8 mouse cellular contexts compared by ENCODE assay signal in the genomic region with DNA sequence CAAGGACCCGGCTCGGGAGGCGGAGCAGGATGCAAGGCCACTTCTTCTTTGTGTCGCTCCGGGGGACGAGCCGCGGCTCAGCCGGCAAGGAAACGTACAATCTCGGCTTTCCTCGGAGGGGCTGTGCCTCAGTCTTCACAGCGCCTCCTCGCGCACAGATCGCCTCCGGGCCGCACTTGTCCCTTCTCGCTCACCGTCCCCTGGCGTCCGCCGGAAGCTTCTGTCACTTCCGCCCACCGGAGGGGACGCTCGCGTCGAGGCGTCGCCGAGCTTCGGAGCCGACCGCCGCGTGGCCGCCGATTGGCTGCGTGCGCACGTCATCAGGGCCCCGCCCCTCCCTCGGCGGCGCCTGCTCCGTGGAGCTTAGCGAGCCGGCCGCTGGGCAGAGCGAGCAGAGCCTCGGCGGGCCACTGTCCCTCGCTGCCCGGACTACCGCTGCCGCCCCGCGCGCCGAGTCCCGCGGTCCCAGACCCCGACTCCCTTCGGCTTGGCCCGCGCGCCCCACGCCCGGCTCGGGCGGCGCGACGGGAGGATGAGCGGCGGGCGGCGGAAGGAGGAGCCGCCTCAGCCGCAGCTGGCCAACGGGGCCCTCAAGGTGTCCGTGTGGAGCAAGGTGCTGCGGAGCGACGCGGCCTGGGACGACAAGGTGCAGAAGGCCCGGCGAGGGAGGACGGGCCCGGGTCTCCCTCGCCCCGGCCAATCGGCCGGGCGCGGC. TPM values are rescaled to one million over a fixed set of nuclear protein-coding genes. Genes with fewer than 3 reads are reported as not detected.
DNase-seq lines count a peak whose midpoint lies in the region; ATAC-seq lines count a peak whose summit lies in the region.

Gene Rab5if, plus strand, starts transcription at position 357 of the 715 bp plus-strand sequence.

- peaks cover 19% of the 10 kb centered on the region for H3K4me1 ChIP-seq in hindbrain, embryonic 16.5 days (ENCODE audit: control insufficient read depth, insufficient read depth, low read depth, low read length)

- peak within 1 kb of the TSS; percentile 90 for H3K9ac ChIP-seq in hindbrain, embryonic 16.5 days (ENCODE audit: low read depth, low read length)

- H3K9me3 ChIP-seq in hindbrain, embryonic 16.5 days (ENCODE audit: control insufficient read depth, low read length), result no peaks in the 10 kb centered on the region

- peak within 1 kb of the TSS; percentile 85 for H3K4me3 ChIP-seq in hindbrain, embryonic 16.5 days (ENCODE audit: low read length)
- H3K4me3 ChIP-seq in macrophage (ENCODE audit: inconsistent target), result peak within 1 kb of the TSS; percentile 95

- H3K4me2 ChIP-seq in hindbrain, embryonic 16.5 days (ENCODE audit: low read length), result peak within 1 kb of the TSS; percentile 96

- H3K36me3 ChIP-seq in hindbrain, embryonic 16.5 days (ENCODE audit: control insufficient read depth, insufficient read depth, low read length), result peaks cover 9% of the 10 kb centered on the region
- peaks cover 35% of the 10 kb centered on the region for H3K36me3 ChIP-seq in macrophage (ENCODE audit: inconsistent target)

- ATAC-seq in hindbrain, embryonic 16.5 days, result peak; percentile 97

- no peaks in the 10 kb centered on the region for H3K27me3 ChIP-seq in hindbrain, embryonic 16.5 days (replicated peaks; ENCODE audit: control insufficient read depth, insufficient read depth, low read length)

- WGBS in hindbrain, embryonic 16.5 days, result under 1% methylated on average over 89 of the region's 98 CpGs
- WGBS in macrophage (ENCODE audit: missing documents), result under 1% methylated on average over 93 of the region's 98 CpGs

- DNase-seq in T-cell, adult 2 months (ENCODE audit: low spot score), result peak; percentile 98
- peak; percentile 97 to 99 for DNase-seq in cerebellum, postnatal 36 days
- DNase-seq in gastrocnemius, adult 18-20 months (ENCODE audit: low spot score), result peak; percentile 98
- DNase-seq in left cerebral cortex, adult 18-20 months (ENCODE audit: low spot score in 2 of 2), result peak; percentile 99
- DNase-seq in right cerebral cortex, adult 18-20 months, result peak; percentile 98
- DNase-seq in urinary bladder, postnatal 10 days (ENCODE audit: low spot score), result peak; percentile 92

- H3K79me2 ChIP-seq in macrophage (ENCODE audit: inconsistent target), result peaks cover 84% of the 10 kb centered on the region

- peak within 1 kb of the TSS; percentile 95 for H3K27ac ChIP-seq in hindbrain, embryonic 16.5 days (ENCODE audit: low read depth, low read length)
- peak within 1 kb of the TSS; percentile 92 for H3K27ac ChIP-seq in macrophage

RNA-seq across cellular contexts. Expression of gene Rab5if, which starts in this region (rescaled TPM):
- total RNA-seq in gastrocnemius, adult 18-20 months (2021), result 10 to 100 TPM; 79.4 to 87.3 TPM
- polyA plus RNA-seq in hindbrain, embryonic 16.5 days (2015; fragmentation: Nextera tagmentation; extraction: Ambion mirVana), result 138 and 151 TPM in 2 replicates
- total RNA-seq in left cerebral cortex, adult 18-20 months (2021), result 10 to 100 TPM; 89.8 to 97.6 TPM
- 10 to 100 TPM; 10.2 to 69.2 (median 48.1) TPM for total RNA-seq in macrophage (2018; cell fraction: chromatin; rRNA removed)
- 100 to 1,000 TPM; 134 to 249 (median 183) TPM for total RNA-seq in macrophage (2018; cell fraction: cytosol; rRNA removed)
- total RNA-seq in macrophage (2018; cell fraction: nucleus; rRNA removed), result 100 to 1,000 TPM in 7 of 26 experiments, 10 to 100 TPM in 19; 29.9 to 165 (median 77.8) TPM
- 108 to 213 TPM (median 184 TPM) in 3 replicates for polyA plus RNA-seq in macrophage (2018)

Comparison
In these comparisons a context has a peak if more than half of its experiments do, and no peak if none do; other contexts are left out.
1. Peak in every context shown above with its lines: DNase-seq, ATAC-seq, H3K4me3 ChIP-seq and H3K27ac ChIP-seq.